Mouse (Mus musculus): ENCODE results near the gene Wfdc3. TPM values are rescaled to one million over a fixed set of nuclear protein-coding genes. Genes with fewer than 3 reads are reported as not detected.

The Wfdc3 gene
- polyA plus RNA-seq, 1 experiment from 2014 or later = 2.0 TPM

GRCm38 (mm10) chr2:164767812-164768540 lies 22.2 kb upstream of the Wfdc3 start:
- Histone ChIP-seq H3K27ac (ENCODE audit: low read length) (no peak overlapping the region), H3K4me1 (replicated peaks; ENCODE audit: control insufficient read depth, insufficient read depth, low read length) (peaks cover 19% of the 10 kb centered on the region), H3K27me3 (ENCODE audit: control insufficient read depth, insufficient read depth, low read depth, low read length) (no peaks in the 10 kb centered on the region), H3K4me3 (ENCODE audit: low read length) (no peak overlapping the region), H3K4me2 (ENCODE audit: low read depth, low read length) (no peak overlapping the region), H3K9me3 (ENCODE audit: control insufficient read depth, low read length) (no peaks in the 10 kb centered on the region), H3K36me3 (ENCODE audit: control insufficient read depth, insufficient read depth, low read length) (peaks cover 26% of the 10 kb centered on the region), H3K9ac (ENCODE audit: low read length) (no peak overlapping the region)
- no peak for ATAC-seq (ENCODE audit: low read depth)
- WGBS = 92% methylated on average over 15 of the region's 15 CpGs

- H3K27ac ChIP-seq (ENCODE audit: low read length) = no peak overlapping the region
- no peaks in the 10 kb centered on the region for H3K27me3 ChIP-seq (ENCODE audit: control insufficient read depth, insufficient read depth, low read depth, low read length)
- ATAC-seq (ENCODE audit: low read depth) = no peak
- H3K4me3 ChIP-seq (ENCODE audit: low read length) = no peak overlapping the region
- H3K4me1 ChIP-seq (replicated peaks; ENCODE audit: control insufficient read depth, insufficient read depth, low read length) = peaks cover 3% of the 10 kb centered on the region; the same call in 1 of the 2 replicates
- H3K9me3 ChIP-seq (ENCODE audit: control insufficient read depth, low read length) = no peaks in the 10 kb centered on the region
- H3K9ac ChIP-seq (ENCODE audit: low read length) = no peak overlapping the region
- H3K4me2 ChIP-seq (ENCODE audit: low read depth, low read length) = no peak overlapping the region
- peaks cover 38% of the 10 kb centered on the region for H3K36me3 ChIP-seq (ENCODE audit: control insufficient read depth, insufficient read depth, low read length)
- WGBS = 71% methylated on average over 3 of the region's 3 CpGs
Observed at GRCm38 (mm10) chr2:164765841-164766240, 20.1 kb upstream of the Wfdc3 start.

- WGBS = 84% methylated on average over 7 of the region's 7 CpGs
- H3K4me1 ChIP-seq (replicated peaks; ENCODE audit: control insufficient read depth, insufficient read depth, low read length) = no peaks in the 10 kb centered on the region
- H3K27me3 ChIP-seq (ENCODE audit: control insufficient read depth, insufficient read depth, low read depth, low read length) = no peaks in the 10 kb centered on the region
- no peaks in the 10 kb centered on the region for H3K9me3 ChIP-seq (ENCODE audit: control insufficient read depth, low read length)
- no peak overlapping the region for H3K27ac ChIP-seq (ENCODE audit: low read length)
- no peak for ATAC-seq (ENCODE audit: low read depth)
- H3K4me2 ChIP-seq (ENCODE audit: low read depth, low read length) = no peak overlapping the region
- H3K4me3 ChIP-seq (ENCODE audit: low read length) = no peak overlapping the region
- no peak overlapping the region for H3K9ac ChIP-seq (ENCODE audit: low read length)
- peaks cover 60% of the 10 kb centered on the region for H3K36me3 ChIP-seq (ENCODE audit: control insufficient read depth, insufficient read depth, low read length)
Observed at GRCm38 (mm10) chr2:164762593-164762992, 16.9 kb upstream of the Wfdc3 start.

GRCm38 (mm10) chr2:164761971-164762370 lies 16.2 kb upstream of the Wfdc3 start:
- Histone ChIP-seq H3K27ac (ENCODE audit: low read length) (no peak overlapping the region), H3K27me3 (ENCODE audit: control insufficient read depth, insufficient read depth, low read depth, low read length) (no peaks in the 10 kb centered on the region), H3K9me3 (ENCODE audit: control insufficient read depth, low read length) (no peaks in the 10 kb centered on the region), H3K4me1 (replicated peaks; ENCODE audit: control insufficient read depth, insufficient read depth, low read length) (no peaks in the 10 kb centered on the region), H3K9ac (ENCODE audit: low read length) (no peak overlapping the region), H3K4me3 (ENCODE audit: low read length) (no peak overlapping the region), H3K4me2 (ENCODE audit: low read depth, low read length) (no peak overlapping the region), H3K36me3 (ENCODE audit: control insufficient read depth, insufficient read depth, low read length) (peaks cover 66% of the 10 kb centered on the region)
- ATAC-seq (ENCODE audit: low read depth) = no peak
- WGBS = 96% methylated on average over 4 of the region's 4 CpGs

- Histone ChIP-seq H3K4me1 (replicated peaks; ENCODE audit: control insufficient read depth, insufficient read depth, low read length) (no peaks in the 10 kb centered on the region), H3K27me3 (ENCODE audit: control insufficient read depth, insufficient read depth, low read depth, low read length) (no peaks in the 10 kb centered on the region), H3K27ac (ENCODE audit: low read length) (no peak overlapping the region), H3K9me3 (ENCODE audit: control insufficient read depth, low read length) (no peaks in the 10 kb centered on the region), H3K4me3 (ENCODE audit: low read length) (no peak overlapping the region), H3K4me2 (ENCODE audit: low read depth, low read length) (no peak overlapping the region), H3K36me3 (ENCODE audit: control insufficient read depth, insufficient read depth, low read length) (peaks cover 68% of the 10 kb centered on the region), H3K9ac (ENCODE audit: low read length) (no peak overlapping the region)
- ATAC-seq (ENCODE audit: low read depth) = no peak
- WGBS = 88% methylated on average over 2 of the region's 2 CpGs
Observed at GRCm38 (mm10) chr2:164761502-164761901, 15.8 kb upstream of the Wfdc3 start.

GRCm38 (mm10) chr2:164760059-164760833 lies 14.5 kb upstream of the Wfdc3 start:
- H3K4me1 ChIP-seq (replicated peaks; ENCODE audit: control insufficient read depth, insufficient read depth, low read length) = no peaks in the 10 kb centered on the region
- H3K27me3 ChIP-seq (ENCODE audit: control insufficient read depth, insufficient read depth, low read depth, low read length) = no peaks in the 10 kb centered on the region
- H3K4me3 ChIP-seq (ENCODE audit: low read length) = no peak overlapping the region
- 67% methylated on average over 4 of the region's 4 CpGs for WGBS
- H3K9me3 ChIP-seq (ENCODE audit: control insufficient read depth, low read length) = no peaks in the 10 kb centered on the region
- ATAC-seq (ENCODE audit: low read depth) = no peak
- no peak overlapping the region for H3K27ac ChIP-seq (ENCODE audit: low read length)
- no peak overlapping the region for H3K9ac ChIP-seq (ENCODE audit: low read length)
- peaks cover 74% of the 10 kb centered on the region for H3K36me3 ChIP-seq (ENCODE audit: control insufficient read depth, insufficient read depth, low read length)
- no peak overlapping the region for H3K4me2 ChIP-seq (ENCODE audit: low read depth, low read length)

- H3K27ac ChIP-seq (ENCODE audit: low read length) = no peak overlapping the region
- H3K4me3 ChIP-seq (ENCODE audit: low read length) = no peak overlapping the region
- 63% methylated on average over 1 of the region's 1 CpGs for WGBS
- H3K36me3 ChIP-seq (ENCODE audit: control insufficient read depth, insufficient read depth, low read length) = peaks cover 85% of the 10 kb centered on the region
- no peaks in the 10 kb centered on the region for H3K9me3 ChIP-seq (ENCODE audit: control insufficient read depth, low read length)
- no peak overlapping the region for H3K4me2 ChIP-seq (ENCODE audit: low read depth, low read length)
- H3K4me1 ChIP-seq (replicated peaks; ENCODE audit: control insufficient read depth, insufficient read depth, low read length) = no peaks in the 10 kb centered on the region
- ATAC-seq (ENCODE audit: low read depth) = no peak
- H3K9ac ChIP-seq (ENCODE audit: low read length) = no peak overlapping the region
- H3K27me3 ChIP-seq (ENCODE audit: control insufficient read depth, insufficient read depth, low read depth, low read length) = no peaks in the 10 kb centered on the region
Observed at GRCm38 (mm10) chr2:164758692-164759091, 13.0 kb upstream of the Wfdc3 start.

GRCm38 (mm10) chr2:164757841-164758240 lies 12.1 kb upstream of the Wfdc3 start:
- Histone ChIP-seq H3K9me3 (ENCODE audit: control insufficient read depth, low read length) (no peaks in the 10 kb centered on the region), H3K36me3 (ENCODE audit: control insufficient read depth, insufficient read depth, low read length) (peaks cover 83% of the 10 kb centered on the region), H3K27ac (ENCODE audit: low read length) (no peak overlapping the region), H3K27me3 (ENCODE audit: control insufficient read depth, insufficient read depth, low read depth, low read length) (no peaks in the 10 kb centered on the region), H3K4me1 (replicated peaks; ENCODE audit: control insufficient read depth, insufficient read depth, low read length) (no peaks in the 10 kb centered on the region), H3K4me3 (ENCODE audit: low read length) (no peak overlapping the region), H3K4me2 (ENCODE audit: low read depth, low read length) (no peak overlapping the region), H3K9ac (ENCODE audit: low read length) (no peak overlapping the region)
- WGBS = 87% methylated on average over 11 of the region's 11 CpGs
- ATAC-seq (ENCODE audit: low read depth) = no peak

GRCm38 (mm10) chr2:164754800-164755199 lies 9.1 kb upstream of the Wfdc3 start:
- ATAC-seq (ENCODE audit: low read depth) = no peak
- Histone ChIP-seq H3K27me3 (ENCODE audit: control insufficient read depth, insufficient read depth, low read depth, low read length) (no peaks in the 10 kb centered on the region), H3K4me2 (ENCODE audit: low read depth, low read length) (no peak overlapping the region), H3K36me3 (ENCODE audit: control insufficient read depth, insufficient read depth, low read length) (peaks cover 68% of the 10 kb centered on the region), H3K27ac (ENCODE audit: low read length) (no peak overlapping the region), H3K9me3 (ENCODE audit: control insufficient read depth, low read length) (no peaks in the 10 kb centered on the region), H3K4me1 (replicated peaks; ENCODE audit: control insufficient read depth, insufficient read depth, low read length) (no peaks in the 10 kb centered on the region), H3K4me3 (ENCODE audit: low read length) (no peak overlapping the region), H3K9ac (ENCODE audit: low read length) (no peak overlapping the region)
- WGBS = 74% methylated on average over 2 of the region's 2 CpGs
